Mouse (Mus musculus): ENCODE measurements around the gene Slc7a1.

DNA sequence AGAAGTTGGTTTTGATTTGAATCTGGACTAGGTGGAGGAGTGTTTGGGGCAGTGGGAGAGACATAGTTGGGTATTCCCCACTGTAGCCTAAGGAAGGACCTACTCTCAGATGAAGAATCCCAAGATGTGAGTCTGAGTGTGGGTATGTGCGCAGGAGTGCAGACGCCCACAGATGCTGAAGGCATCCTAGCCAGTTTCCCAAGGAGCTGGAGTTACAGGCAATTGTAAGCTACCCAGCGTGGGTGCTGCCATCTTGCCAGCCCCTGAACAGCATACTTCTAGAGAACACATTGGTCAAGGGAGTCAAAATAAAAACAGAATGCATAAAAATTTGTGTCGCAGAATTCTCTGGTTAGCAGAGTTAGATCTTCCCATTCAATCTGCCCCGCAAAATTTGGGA, 117.1 kb downstream of the Slc7a1 start:
- no peak for TF ChIP-seq ZKSCAN1 (IDR thresholded peaks at IDR 0.05; ENCODE audit: borderline replicate concordance, low read depth, low read length)
- no peak for TF ChIP-seq CTCF (conservative IDR thresholded peaks at IDR 0.05 in 1 of 2, IDR thresholded peaks at IDR 0.05 in 1 of 2; ENCODE audit: low read depth in 2 of 2, low read length in 2 of 2)
- TF ChIP-seq POLR2A (IDR thresholded peaks at IDR 0.05; ENCODE audit: low read depth, low read length): no peak
- no peak for TF ChIP-seq CHD1 (IDR thresholded peaks at IDR 0.05; ENCODE audit: low read depth, low read length)
- no peak for TF ChIP-seq HCFC1 (IDR thresholded peaks at IDR 0.05; ENCODE audit: low read depth, low read length)
- TF ChIP-seq RCOR1 (conservative IDR thresholded peaks at IDR 0.05; ENCODE audit: low read depth, low read length): no peak
- no peak for TF ChIP-seq ZNF384 (IDR thresholded peaks at IDR 0.05; ENCODE audit: low read depth, low read length)
- no peak for TF ChIP-seq MAZ (IDR thresholded peaks at IDR 0.05; ENCODE audit: low read depth, low read length)
- no peak for TF ChIP-seq ELF1 (IDR thresholded peaks at IDR 0.05; ENCODE audit: low read depth, low read length)
- no peak for TF ChIP-seq SIN3A (IDR thresholded peaks at IDR 0.05; ENCODE audit: low read length)
- TF ChIP-seq MAFK (IDR thresholded peaks at IDR 0.05; ENCODE audit: insufficient replicate concordance, low read length): no peak
- no peak for TF ChIP-seq USF1 (IDR thresholded peaks at IDR 0.05; ENCODE audit: low read depth, low read length)
- no peak for TF ChIP-seq GABPA (IDR thresholded peaks at IDR 0.05; ENCODE audit: insufficient replicate concordance, low read depth, low read length)
